In the genomic region with DNA sequence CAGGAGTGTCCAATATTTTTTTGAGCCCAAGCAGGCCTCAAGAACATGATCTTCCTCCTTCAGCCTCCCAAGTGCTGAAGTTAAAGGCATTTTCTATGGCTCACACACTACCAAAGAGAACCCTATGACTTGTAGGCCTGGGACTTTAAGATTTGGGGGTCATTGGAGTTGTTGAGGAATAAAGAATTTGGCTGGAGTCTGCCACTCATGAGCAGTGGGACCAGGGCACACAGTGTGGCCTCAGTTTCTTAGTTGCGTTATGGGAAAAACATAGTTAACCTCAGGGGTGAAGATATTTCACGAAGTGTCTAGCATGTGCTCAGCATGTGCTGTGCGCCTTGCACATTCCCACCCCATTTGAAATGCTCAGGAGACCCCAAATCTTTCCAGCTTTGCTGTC, we compare ENCODE assay signal across 1 mouse cellular context.
A peak's percentile ranks its signal among the peaks of the same experiment; 100 is the strongest.
TF ChIP-seq lines count a peak whose summit lies in the region.

No protein-coding gene starts in this region.

TF ChIP-seq in CH12.LX, 34 proteins besides CTCF, POLR2A, EP300 and RAD21:
- TF ChIP-seq ZC3H11A (IDR thresholded peaks at IDR 0.05; ENCODE audit: low read depth, low read length) (no peak), ETS1 (conservative IDR thresholded peaks at IDR 0.05; ENCODE audit: low read depth, low read length) (no peak), BHLHE40 (IDR thresholded peaks at IDR 0.05; ENCODE audit: low read depth, low read length) (peak; percentile 13; the same call in 1 of the 2 replicates), ZNF384 (IDR thresholded peaks at IDR 0.05; ENCODE audit: low read depth, low read length) (no peak), JUND (conservative IDR thresholded peaks at IDR 0.05; ENCODE audit: low read depth, low read length) (no peak), ZKSCAN1 (IDR thresholded peaks at IDR 0.05; ENCODE audit: borderline replicate concordance, low read depth, low read length) (peak; percentile 51), RCOR1 (conservative IDR thresholded peaks at IDR 0.05; ENCODE audit: low read depth, low read length) (no peak), MAZ (IDR thresholded peaks at IDR 0.05; ENCODE audit: low read depth, low read length) (no peak), NELFE (IDR thresholded peaks at IDR 0.05; ENCODE audit: low read depth, low read length) (no peak), HCFC1 (IDR thresholded peaks at IDR 0.05; ENCODE audit: low read depth, low read length) (no peak), MYC (IDR thresholded peaks at IDR 0.05; ENCODE audit: low read depth, low read length) (peak; percentile 90; the same call in 1 of the 2 replicates), MAX (IDR thresholded peaks at IDR 0.05; ENCODE audit: low read length) (peak; percentile 25)
TF ChIP-seq in CH12.LX: peak in this region for 4.
